Mouse (Mus musculus) bone marrow macrophage, adult 2 months (primary cell): ENCODE data around the gene Tada3. TPM values are rescaled to one million over a fixed set of nuclear protein-coding genes. Genes with fewer than 3 reads are reported as not detected.
A peak's percentile ranks its signal among the peaks of the same experiment; 100 is the strongest.

Experiments
- H3K27ac ChIP-seq: 2 replicates; pipeline ENCODE4 v1.5.1; 2012; ENCODE audit warnings: low read depth, low read length; ENCODE audit not compliant: insufficient read depth
- H3K4me1 ChIP-seq: 2 replicates; pipeline ENCODE4 v1.6.1; 2012; ENCODE audit warnings: low read length; ENCODE audit not compliant: control insufficient read depth, insufficient read depth
- H3K4me3 ChIP-seq: 2 replicates; pipeline ENCODE4 v1.5.1; 2012; ENCODE audit warnings: mild to moderate bottlenecking, low read length, moderate library complexity; ENCODE audit not compliant: insufficient read depth
- CTCF ChIP-seq: IDR thresholded peaks from 2 replicates; pipeline ENCODE4 v1.5.1; 2012; ENCODE audit warnings: low read depth, mild to moderate bottlenecking, low read length, moderate library complexity
- POLR2A ChIP-seq: IDR thresholded peaks from 2 replicates; pipeline ENCODE4 v1.6.1; 2012; ENCODE audit warnings: mild to moderate bottlenecking, low read depth, low read length, borderline replicate concordance
- polyA plus RNA-seq: library from polyadenylated mRNA; stranded (reverse); fragments of >200 nt; gene quantifications from 2 replicates; pipeline ENCODE4 v1.2.4, GENCODE M21; 2012; ENCODE audit not compliant: missing spikeins, insufficient read depth, insufficient read length

Gene Tada3
- 28.6 and 30.2 TPM in 2 replicates for polyA plus RNA-seq

DNA sequence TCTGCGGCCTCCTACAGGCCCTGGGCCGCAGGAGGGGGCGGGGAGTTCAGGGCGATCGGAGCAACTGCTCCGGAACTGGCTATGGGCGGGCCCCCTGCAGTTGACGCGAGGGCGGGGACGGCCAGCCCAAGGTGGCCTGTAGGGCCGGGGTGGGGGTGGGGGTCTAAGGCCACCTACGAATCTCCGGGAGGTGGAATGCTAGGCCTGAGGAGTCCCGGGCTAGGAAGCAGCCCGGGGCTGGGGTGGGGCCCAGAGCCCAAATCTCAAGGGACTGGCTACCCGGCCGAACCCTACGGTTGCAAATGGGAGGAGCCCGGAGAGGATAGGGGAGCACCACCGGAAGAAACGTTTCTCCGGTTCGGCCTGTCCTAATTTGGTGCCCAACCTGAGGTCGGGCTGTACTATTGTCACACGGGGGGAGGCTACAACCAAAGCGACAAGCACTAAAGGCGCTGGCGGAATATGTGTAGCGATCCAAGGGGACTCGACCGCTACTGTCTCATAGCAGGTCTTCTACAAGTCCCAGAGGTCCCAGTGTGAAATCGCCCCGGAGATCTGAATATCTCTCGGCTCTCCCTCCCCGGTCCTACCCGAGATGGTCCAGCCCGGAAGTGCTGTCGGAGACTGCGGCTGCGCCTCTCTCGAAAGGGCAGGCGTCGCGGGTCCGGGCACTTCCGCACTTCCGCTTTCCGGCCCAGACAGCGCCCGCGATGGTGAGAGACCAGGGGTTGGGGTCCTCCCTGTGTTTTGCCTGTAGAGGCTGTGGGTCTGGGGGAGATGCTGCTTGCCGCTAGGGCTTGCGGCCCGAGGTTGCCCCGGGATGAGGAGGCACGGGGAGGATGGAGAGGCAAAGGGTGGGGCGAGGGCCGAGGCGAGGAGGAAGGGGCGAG, at the start of gene Tada3, which contains the start of gene Arpc4:
TSS of gene Tada3 (minus strand) at position 388 of the 890 bp plus-strand sequence.
TSS of gene Arpc4 (plus strand) at position 620 of the 890 bp plus-strand sequence.
- Histone ChIP-seq H3K27ac (peak within 1 kb of the TSS; percentile 98), H3K4me1 (peaks cover 16% of the 10 kb centered on the region), H3K4me3 (peak within 1 kb of the TSS; percentile 70)
- TF ChIP-seq CTCF = no peak
- peak; percentile 29; the same call in 1 of the 2 replicates for TF ChIP-seq POLR2A

- TF ChIP-seq CTCF (peak; percentile 35; the same call in 1 of the 2 replicates), POLR2A (no peak)
- H3K4me1 ChIP-seq = no peaks in the 10 kb centered on the region
- no peak overlapping the region for H3K27ac ChIP-seq
- H3K4me3 ChIP-seq = no peak overlapping the region
Observed at GRCm38 (mm10) chr6:113427397-113427796, 49.7 kb upstream of the Tada3 start.

DNA sequence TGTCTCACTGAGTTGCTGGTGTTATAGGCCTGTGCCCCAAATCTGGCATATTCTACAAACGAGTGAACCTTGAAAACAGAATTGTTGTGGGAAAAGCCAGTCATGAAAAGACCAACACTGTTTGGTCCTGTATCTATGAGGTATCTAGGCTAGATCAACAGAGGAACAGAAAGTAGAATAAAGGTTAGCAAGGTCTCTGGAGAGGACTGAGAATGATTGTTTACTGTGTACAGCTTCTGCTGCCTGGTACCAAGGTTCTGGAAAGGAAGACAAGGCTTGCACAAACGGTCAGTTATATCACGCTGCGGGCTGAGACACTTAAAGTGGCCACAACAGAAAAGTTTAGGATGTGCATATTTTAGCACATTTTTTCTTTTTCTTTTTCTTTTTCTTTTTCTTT, 49.0 kb upstream of the Tada3 start:
- TF ChIP-seq CTCF (no peak), POLR2A (no peak)
- Histone ChIP-seq H3K4me1 (no peaks in the 10 kb centered on the region), H3K4me3 (no peak overlapping the region), H3K27ac (no peak overlapping the region)

- H3K4me3 ChIP-seq = no peak overlapping the region
- H3K4me1 ChIP-seq = 0 out of 2 replicates have a peak, but pooled peaks cover 3% of the 10 kb centered on the region
- no peak for TF ChIP-seq CTCF
- TF ChIP-seq POLR2A = no peak
- no peak overlapping the region for H3K27ac ChIP-seq
Observed at GRCm38 (mm10) chr6:113424187-113424586, 46.5 kb upstream of the Tada3 start.

DNA sequence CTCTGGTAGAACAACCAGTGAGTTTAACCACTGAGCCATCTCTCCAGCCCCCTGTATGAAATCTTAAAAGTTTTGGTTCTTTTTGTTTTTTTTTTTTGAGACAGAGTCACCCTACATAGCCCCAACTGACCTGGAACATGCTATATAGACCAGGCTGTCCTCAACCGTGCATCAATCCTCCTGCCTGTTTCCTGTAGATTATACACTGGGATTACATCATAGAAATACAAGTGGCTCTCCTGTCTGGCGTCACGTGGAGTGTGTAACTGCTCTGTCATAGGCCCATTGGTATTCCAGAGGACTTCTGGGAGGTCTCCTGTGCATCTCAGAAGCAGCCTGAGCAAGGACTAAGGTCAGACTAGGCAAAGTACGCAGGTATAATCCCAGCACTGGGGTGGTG, 45.3 kb upstream of the Tada3 start:
- peaks cover 5% of the 10 kb centered on the region; the same call in 1 of the 2 replicates for H3K4me1 ChIP-seq
- TF ChIP-seq POLR2A = no peak
- no peak for TF ChIP-seq CTCF
- H3K27ac ChIP-seq = no peak overlapping the region
- H3K4me3 ChIP-seq = no peak overlapping the region

DNA sequence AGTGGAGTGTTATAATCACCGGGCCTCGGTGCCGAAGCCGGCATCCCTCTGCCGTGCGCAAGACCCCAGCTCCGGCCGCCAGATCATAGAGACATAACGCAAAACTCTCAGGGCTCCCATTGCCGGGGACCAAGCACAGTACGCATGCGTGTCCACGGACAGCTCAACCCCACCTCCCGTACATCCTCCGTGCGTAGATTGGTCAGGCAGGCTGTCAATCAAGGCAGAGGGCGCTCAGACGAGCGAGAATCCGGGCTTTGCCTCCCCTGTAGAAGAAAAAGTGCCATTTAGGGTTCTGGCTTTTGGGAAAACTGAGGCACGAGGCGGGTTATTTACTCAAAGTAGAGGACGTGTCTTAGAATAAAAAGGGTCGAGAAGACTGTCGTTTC, 41.5 kb upstream of the Tada3 start, which contains the start of gene Rpusd3:
TSS of gene Rpusd3 (minus strand) at position 142 of the 389 bp plus-strand sequence.
- Histone ChIP-seq H3K4me1 (peaks cover 5% of the 10 kb centered on the region; the same call in 1 of the 2 replicates), H3K4me3 (peak within 1 kb of the TSS; percentile 70), H3K27ac (no peak within 1 kb of the TSS)
- TF ChIP-seq CTCF (no peak), POLR2A (no peak)

- no peak overlapping the region for H3K27ac ChIP-seq
- TF ChIP-seq CTCF (no peak), POLR2A (no peak)
- H3K4me1 ChIP-seq = peaks cover 5% of the 10 kb centered on the region; the same call in 1 of the 2 replicates
Observed at GRCm38 (mm10) chr6:113418441-113419198, 40.9 kb upstream of the Tada3 start.

DNA sequence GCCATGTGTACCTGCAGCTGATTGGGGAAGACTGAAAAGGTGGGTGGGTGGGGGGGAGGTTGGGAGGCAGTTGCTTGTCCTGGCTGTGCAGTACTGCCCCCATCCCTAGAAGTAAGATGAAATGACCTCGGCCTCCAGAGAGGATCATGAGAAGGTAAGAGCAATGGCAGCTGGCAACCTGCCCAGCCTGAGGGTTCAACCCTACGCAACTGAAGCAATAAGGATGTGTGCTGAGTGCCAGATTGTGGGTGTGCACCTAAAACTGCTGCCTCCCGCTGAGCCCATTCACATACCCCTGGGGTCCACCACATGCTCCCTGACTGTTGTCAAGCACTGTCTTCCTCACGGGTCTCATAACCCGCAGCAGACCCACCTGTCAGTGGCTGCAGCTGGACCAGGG, 38.7 kb upstream of the Tada3 start:
- Histone ChIP-seq H3K27ac (no peak overlapping the region), H3K4me1 (peaks cover 5% of the 10 kb centered on the region; the same call in 1 of the 2 replicates), H3K4me3 (no peak overlapping the region)
- TF ChIP-seq CTCF = no peak
- no peak for TF ChIP-seq POLR2A

More at GRCm38 (mm10) chr6:113418441-113419198, 40.9 kb upstream of the Tada3 start:
- H3K4me3 ChIP-seq = peak overlapping the region; percentile 70

DNA sequence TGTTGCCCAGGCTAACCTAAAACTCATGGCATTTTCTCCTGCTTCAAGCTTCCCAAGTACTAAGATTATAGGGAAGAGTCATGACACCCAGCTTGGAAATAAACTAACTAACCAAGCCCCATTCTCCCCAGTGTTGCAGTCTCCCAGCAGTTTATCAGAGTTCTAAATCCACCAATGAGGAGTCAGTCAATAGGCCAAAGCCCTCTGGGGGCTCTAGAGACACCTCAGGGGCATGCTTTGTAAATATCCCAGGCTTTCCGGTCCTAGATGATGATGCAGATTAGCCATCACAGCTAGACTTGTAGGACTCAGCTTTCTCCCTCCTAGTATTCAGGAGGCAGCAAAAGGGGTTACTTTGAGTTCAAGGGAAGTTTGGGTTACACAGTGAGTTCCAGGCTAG, 32.3 kb upstream of the Tada3 start:
- no peaks in the 10 kb centered on the region for H3K4me1 ChIP-seq
- no peak overlapping the region for H3K4me3 ChIP-seq
- TF ChIP-seq POLR2A (no peak), CTCF (no peak)
- H3K27ac ChIP-seq = no peak overlapping the region
